Mouse (Mus musculus): ENCODE measurements at regions not wholly inside any gene's neighbourhood (a gene's known extent, or its start where the extent isn't known, plus 50 kb on each side); places are given as distances from the start of the nearest gene placed in this dataset.

- Histone ChIP-seq H3K27ac (ENCODE audit: insufficient read depth, low read length) (no peak overlapping the region), H3K4me1 (ENCODE audit: control insufficient read depth, insufficient read depth, low read length) (no peaks in the 10 kb centered on the region), H3K4me3 (ENCODE audit: insufficient read depth, low read length) (no peak overlapping the region)
- TF ChIP-seq POLR2A (IDR thresholded peaks at IDR 0.05; ENCODE audit: extremely low read depth, insufficient read depth, low read length) (no peak), CTCF (IDR thresholded peaks at IDR 0.05; ENCODE audit: extremely low read depth, insufficient read depth, low read length) (no peak)
Measured at GRCm38 (mm10) chr2:147247238-147247637, 53.2 kb upstream of the Nkx2-2 start.

- Histone ChIP-seq H3K4me3 (ENCODE audit: insufficient read depth, low read length) (no peak overlapping the region), H3K27ac (ENCODE audit: insufficient read depth, low read length) (no peak overlapping the region), H3K4me1 (ENCODE audit: control insufficient read depth, insufficient read depth, low read length) (no peaks in the 10 kb centered on the region)
- TF ChIP-seq POLR2A (IDR thresholded peaks at IDR 0.05; ENCODE audit: extremely low read depth, insufficient read depth, low read length) (no peak), CTCF (IDR thresholded peaks at IDR 0.05; ENCODE audit: extremely low read depth, insufficient read depth, low read length) (no peak)
Measured at GRCm38 (mm10) chr2:147244406-147244805, 50.4 kb upstream of the Nkx2-2 start.
